Mouse (Mus musculus) G1E (cell line): ENCODE results near the gene Fitm1. TPM values are rescaled to one million over a fixed set of nuclear protein-coding genes. Genes with fewer than 3 reads are reported as not detected.

ENCODE experiments used
- ATAC-seq: 2 replicates; pipeline ENCODE4 v1.8.0; 2016; ENCODE audit warnings: mild to moderate bottlenecking; ENCODE audit not compliant: insufficient number of reproducible peaks, poor library complexity, low FRiP score, severe bottlenecking; ENCODE audit errors: extremely low read depth
- DNase-seq: peaks from one replicate; pipeline ENCODE4 v3.0.0; 2012; ENCODE audit warnings: low spot score
- H3K27me3 ChIP-seq: 2 replicates; pipeline ENCODE4 v1.6.1; 2012; ENCODE audit warnings: mild to moderate bottlenecking, low read length, inconsistent platforms; ENCODE audit not compliant: insufficient read depth
- H3K36me3 ChIP-seq: replicated peaks from 2 replicates; pipeline ENCODE3; 2012; ENCODE audit warnings: mild to moderate bottlenecking, inconsistent platforms
- H3K4me1 ChIP-seq: 2 replicates; pipeline ENCODE4 v1.6.1; 2012; ENCODE audit warnings: low read depth, low read length, inconsistent platforms, mixed read lengths; ENCODE audit not compliant: insufficient read depth
- H3K4me3 ChIP-seq: 2 replicates; pipeline ENCODE4 v1.5.1; 2012; ENCODE audit warnings: low read depth, mild to moderate bottlenecking, inconsistent platforms, low read length, moderate library complexity, mixed read lengths
- H3K9me3 ChIP-seq: replicated peaks from 2 replicates; pipeline ENCODE4 v1.6.1; 2012; ENCODE audit warnings: inconsistent platforms
- CTCF ChIP-seq: IDR thresholded peaks from 2 replicates; pipeline ENCODE4 v1.5.1; 2012; ENCODE audit warnings: low read depth, low read length, inconsistent platforms, mixed read lengths
- GATA1 ChIP-seq: IDR thresholded peaks from 2 replicates; pipeline ENCODE4 v1.6.1; 2012; ENCODE audit warnings: borderline replicate concordance, low read length, inconsistent platforms, mixed read lengths
- GATA2 ChIP-seq: IDR thresholded peaks from 2 replicates; pipeline ENCODE4 v1.6.1; 2012; ENCODE audit warnings: low read depth, low read length, inconsistent platforms, borderline replicate concordance
- POLR2AphosphoS5 ChIP-seq: IDR thresholded peaks from 2 replicates; pipeline ENCODE4 v1.6.1; 2012; ENCODE audit warnings: low read depth, low read length, inconsistent platforms; ENCODE audit not compliant: insufficient replicate concordance
- TAL1 ChIP-seq: conservative IDR thresholded peaks from 2 replicates; pipeline ENCODE4 v1.6.1; 2012; ENCODE audit warnings: low read depth, low read length, inconsistent platforms, mixed read lengths
- polyA plus RNA-seq: library from polyadenylated mRNA; stranded (reverse); fragments of >175 nt; gene quantifications from 2 replicates; pipeline ENCODE4 v1.2.3, GENCODE M21; 2012
- total RNA-seq, 2 experiments: library from RNA; stranded (forward) in 1 of 2; stranded (reverse) in 1 of 2; fragments of 200-1000 nt in 1 of 2; fragments of >200 nt in 1 of 2; fragmentation: Nextera tagmentation in 1 of 2; gene quantifications; 2 replicates each; pipeline ENCODE4 v1.2.3; 2014 to 2017

The Fitm1 gene
- not detected in 2 replicates for total RNA-seq (2014; fragmentation: Nextera tagmentation)
- not detected in 2 replicates for total RNA-seq (2017)
- polyA plus RNA-seq = not detected in 2 replicates

- Histone ChIP-seq H3K4me1 (peaks cover 63% of the 10 kb centered on the region), H3K27me3 (no peaks in the 10 kb centered on the region; the same call in 1 of the 2 replicates)
- ATAC-seq = no peak
These were observed at the start of gene Fitm1 for GRCm38 (mm10) chr14:55575302-55575701. Gene Fitm1 (plus strand): TSS chr14:55575617.

GRCm38 (mm10) chr14:55526674-55527073 is 48.7 kb upstream of the Fitm1 start:
- DNase-seq (no peak), ATAC-seq (no peak)
- Histone ChIP-seq H3K4me1 (peaks cover 3% of the 10 kb centered on the region; the same call in 1 of the 2 replicates), H3K27me3 (peaks cover 53% of the 10 kb centered on the region), H3K9me3 (no peaks in the 10 kb centered on the region), H3K36me3 (no peaks in the 10 kb centered on the region), H3K4me3 (no peak overlapping the region)
- no peak for TF ChIP-seq GATA1
- no peak for TF ChIP-seq POLR2AphosphoS5
- no peak for TF ChIP-seq GATA2
- no peak for TF ChIP-seq TAL1
- TF ChIP-seq CTCF = no peak

More at GRCm38 (mm10) chr14:55575302-55575701, at the start of gene Fitm1:
- no peak for DNase-seq
- Histone ChIP-seq H3K4me3 (no peak within 1 kb of the TSS), H3K36me3 (peaks cover 19% of the 10 kb centered on the region), H3K9me3 (no peaks in the 10 kb centered on the region)
- TF ChIP-seq CTCF = no peak
- no peak for TF ChIP-seq GATA2
- no peak for TF ChIP-seq GATA1
- TF ChIP-seq TAL1 = no peak
- TF ChIP-seq POLR2AphosphoS5 = no peak

DNA sequence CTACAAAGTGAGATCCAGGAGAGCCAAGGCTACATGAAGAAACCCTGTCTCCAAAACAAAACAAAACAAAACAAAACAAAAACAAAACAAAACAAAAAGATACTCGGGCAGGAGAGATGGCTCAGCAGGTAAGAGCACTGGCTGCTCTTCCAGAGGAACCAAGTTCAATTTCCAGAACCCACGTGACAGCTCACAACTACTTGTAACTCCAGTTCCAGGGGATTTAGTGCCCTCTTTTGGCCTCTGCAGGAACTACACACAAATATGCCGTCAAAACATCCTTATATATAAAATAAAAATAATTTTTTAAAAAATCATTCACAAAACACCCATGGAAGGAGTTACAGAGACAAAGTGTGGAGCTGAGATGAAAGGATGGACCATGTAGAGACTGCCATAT is 47.5 kb upstream of the Fitm1 start:
- peaks cover 3% of the 10 kb centered on the region; the same call in 1 of the 2 replicates for H3K4me1 ChIP-seq
- no peak for DNase-seq
- no peak overlapping the region for H3K4me3 ChIP-seq
- TF ChIP-seq GATA1 = no peak
- no peak for TF ChIP-seq POLR2AphosphoS5
- TF ChIP-seq CTCF = 0 out of 2 replicates have a peak, but pooled peaks have one; percentile 27
- no peaks in the 10 kb centered on the region for H3K9me3 ChIP-seq
- peaks cover 47% of the 10 kb centered on the region for H3K27me3 ChIP-seq
- H3K36me3 ChIP-seq = no peaks in the 10 kb centered on the region
- no peak for ATAC-seq

- DNase-seq = no peak
- no peaks in the 10 kb centered on the region for H3K36me3 ChIP-seq
- H3K4me1 ChIP-seq = peaks cover 24% of the 10 kb centered on the region
- TF ChIP-seq GATA2 = no peak
- peak; percentile 78 for TF ChIP-seq CTCF
- H3K4me3 ChIP-seq = no peak overlapping the region
- peaks cover 17% of the 10 kb centered on the region for H3K27me3 ChIP-seq
- H3K9me3 ChIP-seq = no peaks in the 10 kb centered on the region
- ATAC-seq = no peak
These were observed 39.2 kb upstream of the Fitm1 start for GRCm38 (mm10) chr14:55536116-55536745.

GRCm38 (mm10) chr14:55540067-55540786 is 35.2 kb upstream of the Fitm1 start, which contains the start of gene Pck2:
Gene Pck2 (plus strand): TSS chr14:55540266.
- peak; percentile 93 for DNase-seq
- no peak for TF ChIP-seq GATA1
- no peak for TF ChIP-seq POLR2AphosphoS5
- no peak for TF ChIP-seq GATA2
- no peak for TF ChIP-seq CTCF
- no peak for TF ChIP-seq TAL1
- peaks cover 39% of the 10 kb centered on the region for H3K4me1 ChIP-seq

GRCm38 (mm10) chr14:55540787-55541321 is 34.6 kb upstream of the Fitm1 start:
- H3K36me3 ChIP-seq = peaks cover 43% of the 10 kb centered on the region
- no peak for TF ChIP-seq GATA2
- no peak for TF ChIP-seq POLR2AphosphoS5
- no peak for TF ChIP-seq GATA1
- no peak for TF ChIP-seq TAL1
- no peak for TF ChIP-seq CTCF
- DNase-seq = peak; percentile 45
- H3K27me3 ChIP-seq = peaks cover 6% of the 10 kb centered on the region
- ATAC-seq = no peak
- H3K4me1 ChIP-seq = peaks cover 39% of the 10 kb centered on the region
- H3K9me3 ChIP-seq = no peaks in the 10 kb centered on the region
- peak overlapping the region; percentile 78 for H3K4me3 ChIP-seq

More at GRCm38 (mm10) chr14:55540067-55540786, 35.2 kb upstream of the Fitm1 start, which contains the start of gene Pck2:
- H3K36me3 ChIP-seq = peaks cover 37% of the 10 kb centered on the region
- no peaks in the 10 kb centered on the region for H3K9me3 ChIP-seq
- peak; percentile 93 for ATAC-seq
- peaks cover 6% of the 10 kb centered on the region for H3K27me3 ChIP-seq
- peak within 1 kb of the TSS; percentile 78 for H3K4me3 ChIP-seq
